ENCODE assay signal across 15 mouse cellular contexts in genomic region chr8:47985644-47986043, GRCm38 (mm10). TPM values are rescaled to one million over a fixed set of nuclear protein-coding genes. Genes with fewer than 3 reads are reported as not detected.
DNase-seq lines count a peak whose midpoint lies in the region; ATAC-seq and TF ChIP-seq lines count a peak whose summit lies in the region.
"Had no signal": no experiment of that assay in that cellular context is flagged by ENCODE, and none has a peak within 500 bp of the region (broad histone marks: within the 10 kb centered on the region; RNA-seq: fewer than 3 reads in every experiment).

No protein-coding gene starts in this region.

- H3K4me2 ChIP-seq in kidney, embryonic 14.5 days (replicated peaks; ENCODE audit: low read depth, low read length): peak overlapping the region; percentile 12
- H3K4me2 ChIP-seq in stomach, embryonic 16.5 days (ENCODE audit: low read depth, low read length): no peak overlapping the region
- H3K4me2 ChIP-seq in stomach, postnatal 0 days (replicated peaks; ENCODE audit: low read depth): no peak overlapping the region
- H3K4me2 ChIP-seq in hindbrain, postnatal 0 days (ENCODE audit: low read depth, low read length): peak overlapping the region; percentile 30; the same call in 1 of the 2 replicates

- no peak for TF ChIP-seq CTCF in stomach, postnatal 0 days (IDR thresholded peaks at IDR 0.05; ENCODE audit: low read depth)
- no peak for TF ChIP-seq CTCF in hindbrain, postnatal 0 days (IDR thresholded peaks at IDR 0.05; ENCODE audit: low read depth)

- H3K9ac ChIP-seq in kidney, embryonic 14.5 days (ENCODE audit: low read depth, low read length): no peak overlapping the region
- no peak overlapping the region for H3K9ac ChIP-seq in stomach, embryonic 16.5 days (ENCODE audit: low read length)
- no peak overlapping the region for H3K9ac ChIP-seq in stomach, postnatal 0 days (ENCODE audit: low read length)
- no peak overlapping the region for H3K9ac ChIP-seq in hindbrain, postnatal 0 days (replicated peaks; ENCODE audit: low read length)

- H3K27me3 ChIP-seq in kidney, embryonic 14.5 days (ENCODE audit: control insufficient read depth, insufficient read depth, low read length): no peaks in the 10 kb centered on the region
- no peaks in the 10 kb centered on the region for H3K27me3 ChIP-seq in stomach, embryonic 16.5 days (ENCODE audit: control insufficient read depth, insufficient read depth, low read length)
- H3K27me3 ChIP-seq in stomach, postnatal 0 days (ENCODE audit: control insufficient read depth, insufficient read depth, low read length): no peaks in the 10 kb centered on the region
- H3K27me3 ChIP-seq in hindbrain, postnatal 0 days (ENCODE audit: insufficient read depth, low read length): no peaks in the 10 kb centered on the region

- peak overlapping the region; percentile 43; the same call in 1 of the 2 replicates for H3K27ac ChIP-seq in kidney, embryonic 14.5 days (ENCODE audit: low read depth, low read length)
- H3K27ac ChIP-seq in stomach, embryonic 16.5 days (ENCODE audit: low read length): peak overlapping the region; percentile 59; the same call in 1 of the 2 replicates
- H3K27ac ChIP-seq in stomach, postnatal 0 days (replicated peaks): no peak overlapping the region
- H3K27ac ChIP-seq in hindbrain, postnatal 0 days: no peak overlapping the region

- no peak overlapping the region for H3K4me3 ChIP-seq in kidney, embryonic 14.5 days (ENCODE audit: low read length)
- no peak overlapping the region for H3K4me3 ChIP-seq in stomach, embryonic 16.5 days (replicated peaks; ENCODE audit: low read length)
- H3K4me3 ChIP-seq in stomach, postnatal 0 days (ENCODE audit: low read depth, low read length): no peak overlapping the region
- H3K4me3 ChIP-seq in hindbrain, postnatal 0 days (ENCODE audit: low read length): no peak overlapping the region

- no peak for TF ChIP-seq EP300 in stomach, postnatal 0 days (optimal IDR thresholded peaks at IDR 0.05)

- WGBS in kidney, embryonic 14.5 days: 12% methylated on average over 10 of the region's 10 CpGs
- 49% methylated on average over 10 of the region's 10 CpGs for WGBS in stomach, embryonic 16.5 days
- 53% methylated on average over 10 of the region's 10 CpGs for WGBS in stomach, postnatal 0 days
- WGBS in hindbrain, postnatal 0 days: 36% methylated on average over 10 of the region's 10 CpGs

- no peak for DNase-seq in kidney, adult 18-20 months
- no peak for DNase-seq in stomach, postnatal 0 days (ENCODE audit: low spot score)
- DNase-seq in hindbrain, postnatal 0 days (ENCODE audit: low spot score): no peak
- DNase-seq in adrenal gland, postnatal 25 days: no peak
- DNase-seq in left cerebral cortex, adult 9 months (ENCODE audit: low spot score in 2 of 2): no peak
- DNase-seq: heart, adult 11 months; heart, postnatal 14 days; liver; lung, adult 2 months; right cerebral cortex, postnatal 25 days; thymus, adult 2 months had no signal

- H3K9me3 ChIP-seq in kidney, embryonic 14.5 days (ENCODE audit: control insufficient read depth, low read length): no peaks in the 10 kb centered on the region
- H3K9me3 ChIP-seq in stomach, embryonic 16.5 days (replicated peaks; ENCODE audit: control insufficient read depth, low read length): no peaks in the 10 kb centered on the region
- no peaks in the 10 kb centered on the region for H3K9me3 ChIP-seq in stomach, postnatal 0 days (ENCODE audit: control insufficient read depth, low read length)
- H3K9me3 ChIP-seq in hindbrain, postnatal 0 days (ENCODE audit: low read length): no peaks in the 10 kb centered on the region

- ATAC-seq in kidney, embryonic 14.5 days (ENCODE audit: low FRiP score, low TSS enrichment): no peak
- ATAC-seq in stomach, embryonic 16.5 days (ENCODE audit: insufficient read depth, low FRiP score): no peak
- ATAC-seq in stomach, postnatal 0 days (ENCODE audit: low FRiP score, low TSS enrichment): no peak
- no peak for ATAC-seq in hindbrain, postnatal 0 days
- ATAC-seq: activated CD4-positive, CD25-positive, alpha-beta regulatory T cell, adult 4 months; intestine, embryonic 16.5 days had no signal

- peaks cover 39% of the 10 kb centered on the region; the same call in 1 of the 2 replicates for H3K4me1 ChIP-seq in kidney, embryonic 14.5 days (ENCODE audit: control insufficient read depth, insufficient read depth, low read length)
- H3K4me1 ChIP-seq in stomach, embryonic 16.5 days (ENCODE audit: control insufficient read depth, insufficient read depth, low read length): peaks cover 26% of the 10 kb centered on the region
- no peaks in the 10 kb centered on the region for H3K4me1 ChIP-seq in stomach, postnatal 0 days (replicated peaks; ENCODE audit: control insufficient read depth, insufficient read depth)
- no peaks in the 10 kb centered on the region; the same call in 1 of the 2 replicates for H3K4me1 ChIP-seq in hindbrain, postnatal 0 days (ENCODE audit: insufficient read depth, low read length)

- H3K36me3 ChIP-seq in kidney, embryonic 14.5 days (ENCODE audit: control insufficient read depth, insufficient read depth, low read length): no peaks in the 10 kb centered on the region; the same call in 1 of the 2 replicates
- no peaks in the 10 kb centered on the region for H3K36me3 ChIP-seq in stomach, embryonic 16.5 days (ENCODE audit: control insufficient read depth, insufficient read depth, low read length)
- no peaks in the 10 kb centered on the region for H3K36me3 ChIP-seq in stomach, postnatal 0 days (ENCODE audit: control insufficient read depth, insufficient read depth, low read length)
- no peaks in the 10 kb centered on the region for H3K36me3 ChIP-seq in hindbrain, postnatal 0 days (ENCODE audit: insufficient read depth, low read length)

RNA-seq across cellular contexts. Expression of gene Wwc2, which starts 5.1 kb away (rescaled TPM):
- polyA plus RNA-seq in kidney, embryonic 14.5 days (2014; fragmentation: Nextera tagmentation; extraction: Ambion mirVana): 14.5 and 18.5 TPM in 2 replicates
- 7.2 and 8.0 TPM in 2 replicates for polyA plus RNA-seq in stomach, embryonic 16.5 days (2015; fragmentation: Nextera tagmentation; extraction: Ambion mirVana)
- polyA plus RNA-seq in stomach, postnatal 0 days (2015; fragmentation: Nextera tagmentation; extraction: Ambion mirVana): 5.1 and 5.3 TPM in 2 replicates
- total RNA-seq in hindbrain, postnatal 0 days (2014; rRNA removed): 10.0 and 11.2 TPM in 2 replicates
- polyA plus RNA-seq in hindbrain, postnatal 0 days (2015; fragmentation: Nextera tagmentation; extraction: Ambion mirVana): 5.2 and 5.3 TPM in 2 replicates
- 23.0 and 27.0 TPM in 2 replicates for total RNA-seq in adrenal gland, postnatal 25 days (2021)

Comparison
In these comparisons a context has a peak if more than half of its experiments do, and no peak if none do; other contexts are left out.
1. H3K27ac ChIP-seq: peak in kidney, embryonic 14.5 days (single experiment) and stomach, embryonic 16.5 days (single experiment); none in stomach, postnatal 0 days (single experiment) and hindbrain, postnatal 0 days (single experiment).
2. H3K4me2 ChIP-seq: peak in kidney, embryonic 14.5 days (single experiment) and hindbrain, postnatal 0 days (single experiment); none in stomach, embryonic 16.5 days (single experiment) and stomach, postnatal 0 days (single experiment).